Comparison of ENCODE assay signal across 10 mouse cellular contexts in genomic region chrX:99248181-99248580, GRCm38 (mm10).
"Had no signal": no experiment of that assay in that cellular context is flagged by ENCODE, and none has a peak within 500 bp of the region (broad histone marks: within the 10 kb centered on the region; RNA-seq: fewer than 3 reads in every experiment).

No protein-coding gene starts in this region.

- H3K4me3 ChIP-seq: liver, embryonic 13.5 days had no signal

- H3K36me3 ChIP-seq: liver, embryonic 13.5 days had no signal

- H3K27ac ChIP-seq: liver, embryonic 13.5 days had no signal

- H3K9me3 ChIP-seq: liver, embryonic 13.5 days had no signal

- H3K4me2 ChIP-seq: liver, embryonic 13.5 days; midbrain, embryonic 11.5 days had no signal

- DNase-seq: kidney, postnatal 14 days; kidney, postnatal 4 days; liver, embryonic 13.5 days; lung, adult 2 months; lung, postnatal 14 days; lung, postnatal 4 days; midbrain, embryonic 14.5 days; thymus, adult 18-20 months; thymus, postnatal 36 days had no signal

- H3K4me1 ChIP-seq: liver, embryonic 13.5 days had no signal

- H3K9ac ChIP-seq: liver, embryonic 13.5 days had no signal
